Mouse (Mus musculus) E14TG2a.4 (cell line): ENCODE measurements around the gene Actn4.

ENCODE experiments used
- H3K27me3 ChIP-seq: 2 replicates; pipeline ENCODE4 v1.6.1; 2014; ENCODE audit warnings: low read length, control low read depth; ENCODE audit not compliant: insufficient read depth
- H3K36me3 ChIP-seq: 2 replicates; pipeline ENCODE4 v1.6.1; 2014; ENCODE audit warnings: low read length, control low read depth; ENCODE audit not compliant: insufficient read depth
- H3K4me1 ChIP-seq: replicated peaks from 2 replicates; pipeline ENCODE4 v1.6.1; 2014; ENCODE audit warnings: low read depth, low read length, control low read depth
- H3K4me3 ChIP-seq: replicated peaks from 2 replicates; pipeline ENCODE4 v1.5.1; 2014; ENCODE audit warnings: mild to moderate bottlenecking, low read length
- H3K9me3 ChIP-seq: 2 replicates; pipeline ENCODE4 v1.6.1; 2014; ENCODE audit warnings: low read length, control low read depth
- CTCF ChIP-seq: conservative IDR thresholded peaks from 2 replicates; pipeline ENCODE4 v1.5.1; 2014; ENCODE audit warnings: low read length
- NANOG ChIP-seq: IDR thresholded peaks from 2 replicates; pipeline ENCODE4 v1.6.1; 2014; ENCODE audit warnings: borderline replicate concordance, low read length, mixed read lengths
- POU5F1 ChIP-seq: IDR thresholded peaks from 2 replicates; pipeline ENCODE4 v1.6.1; 2014; ENCODE audit warnings: low read length, borderline replicate concordance

Gene Actn4

GRCm38 (mm10) chr7:28883039-28883438 lies 79.1 kb downstream of the Actn4 start:
- Histone ChIP-seq H3K4me3 (peak overlapping the region; percentile 27), H3K36me3 (no peaks in the 10 kb centered on the region), H3K4me1 (peaks cover 60% of the 10 kb centered on the region), H3K9me3 (no peaks in the 10 kb centered on the region), H3K27me3 (peaks cover 42% of the 10 kb centered on the region)
- no peak for TF ChIP-seq POU5F1
- no peak for TF ChIP-seq NANOG
- no peak for TF ChIP-seq CTCF

GRCm38 (mm10) chr7:28881199-28881598 lies 80.9 kb downstream of the Actn4 start, which contains the start of gene Capn12:
TSS of gene Capn12 (plus strand) at chr7:28881422.
- no peaks in the 10 kb centered on the region for H3K9me3 ChIP-seq
- H3K4me3 ChIP-seq: 0 out of 2 replicates have a peak within 1 kb of the TSS, but pooled peaks have one; percentile 20
- TF ChIP-seq CTCF: no peak
- no peak for TF ChIP-seq NANOG
- no peak for TF ChIP-seq POU5F1
- peaks cover 54% of the 10 kb centered on the region for H3K4me1 ChIP-seq
- H3K27me3 ChIP-seq: peaks cover 25% of the 10 kb centered on the region
- no peaks in the 10 kb centered on the region for H3K36me3 ChIP-seq

GRCm38 (mm10) chr7:28880554-28880953 lies 81.6 kb downstream of the Actn4 start:
- Histone ChIP-seq H3K4me1 (peaks cover 53% of the 10 kb centered on the region), H3K9me3 (no peaks in the 10 kb centered on the region)
- TF ChIP-seq POU5F1 (no peak), CTCF (no peak), NANOG (no peak)

GRCm38 (mm10) chr7:28879606-28880005 lies 82.5 kb downstream of the Actn4 start:
- Histone ChIP-seq H3K36me3 (no peaks in the 10 kb centered on the region), H3K4me3 (no peak overlapping the region), H3K9me3 (no peaks in the 10 kb centered on the region), H3K27me3 (peaks cover 10% of the 10 kb centered on the region; the same call in 1 of the 2 replicates), H3K4me1 (peaks cover 53% of the 10 kb centered on the region)
- TF ChIP-seq CTCF (no peak), POU5F1 (no peak), NANOG (no peak)

More at GRCm38 (mm10) chr7:28880554-28880953, 81.6 kb downstream of the Actn4 start:
- Histone ChIP-seq H3K27me3 (peaks cover 19% of the 10 kb centered on the region), H3K36me3 (no peaks in the 10 kb centered on the region), H3K4me3 (no peak overlapping the region)

GRCm38 (mm10) chr7:28877856-28878255 lies 84.3 kb downstream of the Actn4 start:
- H3K4me1 ChIP-seq: peaks cover 45% of the 10 kb centered on the region
- H3K9me3 ChIP-seq: no peaks in the 10 kb centered on the region
- H3K27me3 ChIP-seq: peaks cover 10% of the 10 kb centered on the region
- TF ChIP-seq CTCF (no peak), POU5F1 (no peak), NANOG (no peak)
- no peaks in the 10 kb centered on the region for H3K36me3 ChIP-seq
- H3K4me3 ChIP-seq: no peak overlapping the region

GRCm38 (mm10) chr7:28877155-28877554 lies 85.0 kb downstream of the Actn4 start:
- Histone ChIP-seq H3K4me3 (no peak overlapping the region), H3K27me3 (peaks cover 6% of the 10 kb centered on the region), H3K4me1 (peaks cover 38% of the 10 kb centered on the region), H3K9me3 (no peaks in the 10 kb centered on the region), H3K36me3 (no peaks in the 10 kb centered on the region)
- TF ChIP-seq POU5F1 (no peak), NANOG (no peak), CTCF (no peak)

GRCm38 (mm10) chr7:28876099-28876498 lies 86.0 kb downstream of the Actn4 start:
- Histone ChIP-seq H3K4me3 (no peak overlapping the region), H3K36me3 (no peaks in the 10 kb centered on the region), H3K4me1 (peaks cover 28% of the 10 kb centered on the region), H3K9me3 (no peaks in the 10 kb centered on the region), H3K27me3 (peaks cover 3% of the 10 kb centered on the region; the same call in 1 of the 2 replicates)
- TF ChIP-seq NANOG (no peak), POU5F1 (no peak), CTCF (no peak)

GRCm38 (mm10) chr7:28874565-28874964 lies 87.6 kb downstream of the Actn4 start:
- TF ChIP-seq POU5F1: no peak
- no peak for TF ChIP-seq CTCF
- TF ChIP-seq NANOG: no peak
- H3K36me3 ChIP-seq: no peaks in the 10 kb centered on the region
- H3K27me3 ChIP-seq: peaks cover 3% of the 10 kb centered on the region; the same call in 1 of the 2 replicates
- peaks cover 16% of the 10 kb centered on the region for H3K4me1 ChIP-seq
- no peak overlapping the region for H3K4me3 ChIP-seq
- no peaks in the 10 kb centered on the region for H3K9me3 ChIP-seq
